Mouse (Mus musculus): ENCODE data around the gene Mis18a. TPM values are rescaled to one million over a fixed set of nuclear protein-coding genes. Genes with fewer than 3 reads are reported as not detected.

Mis18a gene
- 1 to 10 TPM; 3.4 to 5.8 TPM for total RNA-seq (2021)
- long read RNA-seq, experiment 1 = 0 reads
- long read RNA-seq, experiment 2, partial matches to known transcripts = 0 of 5 reads
- long read RNA-seq, experiment 2, other reads (novel, unspliced or antisense) = 2 of 5 reads

- peak; percentile 94 to 95 for DNase-seq (ENCODE audit: low spot score in 2 of 2)
These were observed at the start of gene Mis18a for GRCm38 (mm10) chr16:90727233-90728115. Mis18a (minus strand) TSS chr16:90727404.

- no peak for DNase-seq (ENCODE audit: low spot score in 2 of 2)
These were observed 48.8 kb upstream of the Mis18a start for GRCm38 (mm10) chr16:90775946-90776520.

GRCm38 (mm10) chr16:90774646-90775045 lies 47.4 kb upstream of the Mis18a start:
- no peak for DNase-seq (ENCODE audit: low spot score in 2 of 2)

GRCm38 (mm10) chr16:90774216-90774615 lies 47.0 kb upstream of the Mis18a start:
- no peak for DNase-seq (ENCODE audit: low spot score in 2 of 2)

GRCm38 (mm10) chr16:90766919-90767454 lies 39.8 kb upstream of the Mis18a start:
- DNase-seq (ENCODE audit: low spot score in 2 of 2) = no peak

- no peak for DNase-seq (ENCODE audit: low spot score in 2 of 2)
These were observed 38.1 kb upstream of the Mis18a start for GRCm38 (mm10) chr16:90765195-90765877.

- DNase-seq (ENCODE audit: low spot score in 2 of 2) = no peak
These were observed 33.3 kb upstream of the Mis18a start for GRCm38 (mm10) chr16:90760515-90760914.

GRCm38 (mm10) chr16:90759335-90759734 lies 32.1 kb upstream of the Mis18a start:
- DNase-seq (ENCODE audit: low spot score in 2 of 2) = no peak

- no peak for DNase-seq (ENCODE audit: low spot score in 2 of 2)
These were observed 26.3 kb upstream of the Mis18a start for GRCm38 (mm10) chr16:90753386-90753941.

- DNase-seq (ENCODE audit: low spot score in 2 of 2) = no peak
These were observed 21.0 kb upstream of the Mis18a start for GRCm38 (mm10) chr16:90748169-90748568.

- no peak for DNase-seq (ENCODE audit: low spot score in 2 of 2)
These were observed 19.9 kb upstream of the Mis18a start for GRCm38 (mm10) chr16:90747143-90747542.

- peak; percentile 70 to 79 for DNase-seq (ENCODE audit: low spot score in 2 of 2)
These were observed 11.1 kb upstream of the Mis18a start, which contains the start of gene Mrap for GRCm38 (mm10) chr16:90738092-90738956. Mrap (plus strand) TSS chr16:90738207.

GRCm38 (mm10) chr16:90736672-90737270 lies 9.6 kb upstream of the Mis18a start:
- DNase-seq (ENCODE audit: low spot score in 2 of 2) = peak in 1 of 2 experiments; percentile 60

GRCm38 (mm10) chr16:90735611-90736010 lies 8.4 kb upstream of the Mis18a start:
- peak in 1 of 2 experiments; percentile 63 for DNase-seq (ENCODE audit: low spot score in 2 of 2)

- DNase-seq (ENCODE audit: low spot score in 2 of 2) = no peak
These were observed 490 bp downstream of the Mis18a start for GRCm38 (mm10) chr16:90726600-90727227.

GRCm38 (mm10) chr16:90724051-90724450 lies 3.2 kb downstream of the Mis18a start:
- no peak for DNase-seq (ENCODE audit: low spot score in 2 of 2)

GRCm38 (mm10) chr16:90710313-90710712 lies 16.9 kb downstream of the Mis18a start:
- DNase-seq (ENCODE audit: low spot score in 2 of 2) = no peak

GRCm38 (mm10) chr16:90709711-90710289 lies 17.4 kb downstream of the Mis18a start:
- DNase-seq (ENCODE audit: low spot score in 2 of 2) = peak; percentile 46 to 52

- DNase-seq (ENCODE audit: low spot score in 2 of 2) = no peak
These were observed 20.9 kb downstream of the Mis18a start for GRCm38 (mm10) chr16:90706279-90706678.
